Mouse (Mus musculus) heart, embryonic 13.5 days (tissue): ENCODE results near the gene Mkks. TPM values are rescaled to one million over a fixed set of nuclear protein-coding genes. Genes with fewer than 3 reads are reported as not detected.
"Not testable (repeated sequence)": the region's sequence is repeated elsewhere in the genome, so short reads cannot be mapped to it uniquely, and the experiment has no call there.

Experiments used
- ATAC-seq: fragments of 200-750 bp; cut with Nextera tagmentation; 2 replicates; pipeline ENCODE4 v1.8.0; 2017; ENCODE audit warnings: moderate TSS enrichment; ENCODE audit not compliant: insufficient number of reproducible peaks, low FRiP score, low TSS enrichment; ENCODE audit errors: extremely low read depth
- H3K27ac ChIP-seq: fragments of 300-500 bp; sonication (generic); replicated peaks from 2 replicates; pipeline ENCODE4 v1.5.1; 2015; ENCODE audit warnings: moderate library complexity, mild to moderate bottlenecking, inconsistent platforms
- H3K27me3 ChIP-seq: fragments of 300-500 bp; sonication (generic); replicated peaks from 2 replicates; pipeline ENCODE4 v1.6.1; 2015; ENCODE audit warnings: mild to moderate bottlenecking, inconsistent platforms
- H3K36me3 ChIP-seq: fragments of 300-500 bp; sonication (generic); 2 replicates; pipeline ENCODE4 v1.6.1; 2015; ENCODE audit warnings: mild to moderate bottlenecking, inconsistent platforms
- H3K4me1 ChIP-seq: fragments of 300-500 bp; sonication (generic); 2 replicates; pipeline ENCODE4 v1.6.1; 2015; ENCODE audit warnings: inconsistent platforms
- H3K4me2 ChIP-seq: fragments of 300-500 bp; sonication (generic); 2 replicates; pipeline ENCODE4 v1.6.1; 2015; ENCODE audit warnings: inconsistent platforms, mild to moderate bottlenecking, moderate library complexity
- H3K4me3 ChIP-seq: fragments of 300-500 bp; sonication (generic); 2 replicates; pipeline ENCODE4 v1.5.1; 2015; ENCODE audit warnings: moderate library complexity, mild to moderate bottlenecking, inconsistent platforms
- H3K9ac ChIP-seq: fragments of 300-500 bp; sonication (generic); 2 replicates; pipeline ENCODE4 v1.6.1; 2015; ENCODE audit warnings: inconsistent platforms, mild to moderate bottlenecking, moderate library complexity
- H3K9me3 ChIP-seq: fragments of 300-500 bp; sonication (generic); 2 replicates; pipeline ENCODE4 v1.6.1; 2016; ENCODE audit warnings: inconsistent platforms
- WGBS: fragments of 180-500 bp; shearing (Covaris S2); methylation state at CpG from one replicate; pipeline ENCODE4 v1.1.7; 2015; ENCODE audit warnings: mixed read lengths; 5-methylcytosine and 5-hydroxymethylcytosine counted together
- polyA plus RNA-seq: library from polyadenylated mRNA; unstranded; fragments of >200 nt; fragmentation: Nextera tagmentation; extraction: Ambion mirVana; gene quantifications from 2 replicates; pipeline ENCODE4 v1.2.1, GENCODE M21; 2015

Gene Mkks
- polyA plus RNA-seq, 1 experiment from 2014 or later = 19.5 TPM

DNA sequence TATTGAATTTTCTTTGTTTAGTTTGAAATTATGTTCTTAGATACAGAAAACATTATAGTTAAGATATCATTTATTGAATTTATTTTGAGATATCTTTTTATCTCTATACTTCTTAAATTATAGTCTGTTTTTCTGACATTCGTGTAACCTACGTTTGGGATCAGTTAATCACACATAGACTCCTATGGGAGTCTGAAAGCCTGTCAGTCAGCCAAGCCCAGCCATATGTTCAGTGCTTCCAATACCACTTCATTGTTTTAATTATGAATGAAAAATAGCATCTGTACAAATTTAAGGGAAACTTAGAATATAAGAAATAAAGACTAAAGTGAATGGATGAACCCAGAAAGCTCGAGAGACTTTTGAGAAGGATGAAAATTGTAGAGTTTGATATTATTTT is 17.4 kb upstream of the Mkks start:
- Histone ChIP-seq H3K9ac (no peak overlapping the region), H3K36me3 (peaks cover 12% of the 10 kb centered on the region), H3K27me3 (no peaks in the 10 kb centered on the region), H3K9me3 (no peaks in the 10 kb centered on the region), H3K4me3 (no peak overlapping the region), H3K4me1 (peaks cover 15% of the 10 kb centered on the region), H3K27ac (no peak overlapping the region), H3K4me2 (no peak overlapping the region)
- WGBS = 72% methylated on average over 3 of the region's 3 CpGs
- ATAC-seq = no peak

DNA sequence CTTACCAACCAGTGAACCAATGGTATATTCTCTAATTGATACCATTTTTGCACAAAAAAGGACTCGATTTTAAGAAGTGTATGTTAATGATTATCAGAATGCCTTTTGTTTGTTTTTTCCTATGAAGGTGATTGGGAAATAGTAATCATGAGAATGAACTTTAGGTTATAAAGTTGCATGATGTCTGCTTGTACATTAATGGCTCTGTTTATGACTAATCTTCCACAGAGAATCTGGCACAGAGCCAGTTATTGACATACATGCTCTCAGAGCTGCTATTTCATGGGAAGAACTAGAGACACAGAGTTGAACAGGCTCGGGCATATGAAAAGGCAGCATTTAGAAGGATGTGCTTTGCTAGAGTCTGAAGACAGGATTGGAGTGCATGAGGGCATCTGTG is 4.9 kb upstream of the Mkks start:
- Histone ChIP-seq H3K9me3 (no peaks in the 10 kb centered on the region), H3K27me3 (no peaks in the 10 kb centered on the region), H3K36me3 (no peaks in the 10 kb centered on the region), H3K4me3 (no peak overlapping the region), H3K4me1 (peaks cover 9% of the 10 kb centered on the region), H3K9ac (no peak overlapping the region), H3K27ac (no peak overlapping the region), H3K4me2 (no peak overlapping the region)
- WGBS = 75% methylated on average over 2 of the region's 2 CpGs
- ATAC-seq = no peak

DNA sequence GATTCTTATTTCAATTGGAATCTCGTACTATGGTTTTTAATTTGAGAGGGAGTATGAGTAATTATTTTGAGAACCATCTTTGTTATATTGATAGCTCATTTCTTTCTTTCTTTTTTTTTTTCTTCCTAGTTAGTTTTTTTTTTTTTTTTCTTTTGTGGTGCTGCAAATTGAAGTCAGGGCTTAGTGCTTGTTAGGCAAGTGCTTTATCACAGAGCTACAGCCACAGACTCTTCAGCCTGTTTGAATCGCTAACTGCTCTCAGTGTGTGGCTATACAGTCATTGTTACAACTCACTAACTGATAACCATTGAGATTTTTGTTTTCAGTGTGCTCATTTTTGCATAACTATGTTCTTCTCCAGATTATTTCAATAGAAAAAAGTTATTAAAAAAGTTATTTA is 3.3 kb upstream of the Mkks start:
- Histone ChIP-seq H3K27me3 (no peaks in the 10 kb centered on the region), H3K4me2 (no peak overlapping the region), H3K9me3 (no peaks in the 10 kb centered on the region), H3K36me3 (no peaks in the 10 kb centered on the region), H3K4me3 (no peak overlapping the region), H3K9ac (no peak overlapping the region), H3K4me1 (peaks cover 17% of the 10 kb centered on the region), H3K27ac (no peak overlapping the region)
- no peak for ATAC-seq
- 76% methylated on average over 2 of the region's 2 CpGs for WGBS

DNA sequence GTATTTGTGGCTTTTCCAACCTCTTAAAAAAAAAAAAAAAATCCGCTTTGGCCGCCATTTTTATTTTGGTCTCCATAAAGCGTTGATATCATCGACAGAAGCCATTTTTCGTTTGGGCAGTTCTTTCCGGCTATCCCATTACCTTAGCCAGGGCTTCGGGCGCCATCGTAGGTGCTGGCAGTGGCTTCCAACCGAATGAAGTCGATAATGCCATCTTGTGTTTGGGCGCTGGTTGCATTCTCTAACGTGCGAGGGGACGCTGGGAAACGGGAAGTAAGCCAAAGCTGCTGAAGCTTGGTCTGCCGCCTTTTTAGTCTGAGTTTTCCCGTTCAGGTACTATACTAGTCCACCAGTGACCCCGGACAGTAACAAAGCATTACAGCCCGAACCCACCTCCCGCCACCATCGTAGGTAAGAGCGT is 772 bp upstream of the Mkks start:
- peak overlapping the region; percentile 96 for H3K27ac ChIP-seq
- H3K27me3 ChIP-seq = no peaks in the 10 kb centered on the region
- peak overlapping the region; percentile 68 for H3K4me2 ChIP-seq
- ATAC-seq = peak; percentile 44; the same call in 1 of the 2 replicates
- WGBS = under 1% methylated on average over 23 of the region's 23 CpGs
- H3K4me1 ChIP-seq = peaks cover 30% of the 10 kb centered on the region
- H3K9ac ChIP-seq = peak overlapping the region; percentile 82
- no peaks in the 10 kb centered on the region for H3K36me3 ChIP-seq
- H3K4me3 ChIP-seq = peak overlapping the region; percentile 88
- H3K9me3 ChIP-seq = no peaks in the 10 kb centered on the region

DNA sequence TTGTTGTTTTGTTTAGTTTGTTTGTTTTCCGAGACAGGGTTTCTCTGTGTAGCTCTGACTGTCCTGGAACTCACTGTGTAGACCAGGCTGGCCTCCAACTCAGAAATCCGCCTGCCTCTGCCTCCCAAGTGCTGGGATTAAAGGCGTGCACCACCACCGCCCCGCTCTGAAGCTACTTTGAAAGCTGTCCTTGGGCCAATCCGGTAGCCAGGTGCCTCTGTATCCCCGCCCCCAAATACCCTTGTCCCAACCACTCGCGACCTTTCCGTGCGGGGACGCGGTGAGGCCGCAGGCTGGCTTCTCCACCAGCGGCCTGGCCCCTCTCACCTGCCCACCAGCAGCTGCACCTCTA is 497 bp downstream of the Mkks start:
- H3K9ac ChIP-seq = peak overlapping the region; percentile 90
- not testable (repeated sequence) for H3K27me3 ChIP-seq

DNA sequence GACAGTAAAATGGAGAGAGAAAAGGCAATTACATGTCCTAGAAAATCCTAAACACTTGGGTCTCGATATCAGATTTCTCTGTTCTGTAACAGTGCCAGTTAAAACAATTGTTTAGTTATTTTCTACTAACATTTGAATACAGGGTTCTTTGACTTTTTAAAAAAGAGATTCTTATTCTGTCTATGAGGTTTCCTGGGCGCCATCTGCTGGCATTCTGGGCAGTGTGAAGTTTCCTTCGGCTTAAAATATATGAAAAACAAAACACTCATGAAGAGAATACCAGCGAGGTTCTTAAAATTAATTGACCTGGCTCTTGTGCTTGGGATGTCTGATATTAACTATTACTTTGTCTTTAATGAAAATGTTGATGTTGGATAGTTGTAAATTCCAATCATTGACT is 4.3 kb downstream of the Mkks start:
- Histone ChIP-seq H3K4me1 (peaks cover 21% of the 10 kb centered on the region), H3K27ac (no peak overlapping the region), H3K4me3 (no peak overlapping the region), H3K9ac (no peak overlapping the region), H3K27me3 (no peaks in the 10 kb centered on the region), H3K9me3 (no peaks in the 10 kb centered on the region), H3K4me2 (no peak overlapping the region), H3K36me3 (peaks cover 34% of the 10 kb centered on the region)
- 68% methylated on average over 4 of the region's 4 CpGs for WGBS
- no peak for ATAC-seq

More for the DNA sequence above, 497 bp downstream of the Mkks start:
- H3K4me2 ChIP-seq = peak overlapping the region; percentile 68
- peak; percentile 65 for ATAC-seq
- H3K4me3 ChIP-seq = peak overlapping the region; percentile 88
- H3K36me3 ChIP-seq, H3K9me3 ChIP-seq: not testable (repeated sequence)
- WGBS = 6% methylated on average over 15 of the region's 15 CpGs
- H3K27ac ChIP-seq = peak overlapping the region; percentile 96
- peaks cover 30% of the 10 kb centered on the region for H3K4me1 ChIP-seq

DNA sequence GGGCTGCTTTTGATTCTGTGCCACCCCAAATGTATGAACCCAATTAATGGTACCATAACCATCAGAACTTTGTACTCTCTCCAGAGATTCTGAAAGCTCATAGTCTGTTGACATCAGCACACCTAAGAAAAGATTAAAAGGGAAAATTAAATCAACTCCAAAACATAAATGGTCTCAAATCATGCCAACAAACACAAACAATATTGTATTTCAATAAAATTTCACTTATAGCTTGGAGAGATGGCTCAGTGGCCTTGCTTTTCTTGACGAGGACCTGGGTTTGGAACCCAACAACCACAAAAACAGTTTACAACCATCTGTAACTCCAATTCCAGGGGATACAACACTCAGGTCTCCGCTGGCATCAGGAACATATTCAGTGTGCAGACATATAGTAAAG is 5.6 kb downstream of the Mkks start, which contains the start of gene AL731706.2:
Gene AL731706.2 (minus strand): TSS at position 101 of the 400 bp plus-strand sequence.
- no peak within 1 kb of the TSS for H3K27ac ChIP-seq
- H3K36me3 ChIP-seq = peaks cover 47% of the 10 kb centered on the region
- no peak within 1 kb of the TSS for H3K4me3 ChIP-seq
- H3K27me3 ChIP-seq = no peaks in the 10 kb centered on the region
- no peaks in the 10 kb centered on the region for H3K9me3 ChIP-seq
- 91% methylated on average over 2 of the region's 2 CpGs for WGBS
- H3K9ac ChIP-seq = no peak within 1 kb of the TSS
- no peak within 1 kb of the TSS for H3K4me2 ChIP-seq
- ATAC-seq = no peak
- H3K4me1 ChIP-seq = peaks cover 21% of the 10 kb centered on the region

DNA sequence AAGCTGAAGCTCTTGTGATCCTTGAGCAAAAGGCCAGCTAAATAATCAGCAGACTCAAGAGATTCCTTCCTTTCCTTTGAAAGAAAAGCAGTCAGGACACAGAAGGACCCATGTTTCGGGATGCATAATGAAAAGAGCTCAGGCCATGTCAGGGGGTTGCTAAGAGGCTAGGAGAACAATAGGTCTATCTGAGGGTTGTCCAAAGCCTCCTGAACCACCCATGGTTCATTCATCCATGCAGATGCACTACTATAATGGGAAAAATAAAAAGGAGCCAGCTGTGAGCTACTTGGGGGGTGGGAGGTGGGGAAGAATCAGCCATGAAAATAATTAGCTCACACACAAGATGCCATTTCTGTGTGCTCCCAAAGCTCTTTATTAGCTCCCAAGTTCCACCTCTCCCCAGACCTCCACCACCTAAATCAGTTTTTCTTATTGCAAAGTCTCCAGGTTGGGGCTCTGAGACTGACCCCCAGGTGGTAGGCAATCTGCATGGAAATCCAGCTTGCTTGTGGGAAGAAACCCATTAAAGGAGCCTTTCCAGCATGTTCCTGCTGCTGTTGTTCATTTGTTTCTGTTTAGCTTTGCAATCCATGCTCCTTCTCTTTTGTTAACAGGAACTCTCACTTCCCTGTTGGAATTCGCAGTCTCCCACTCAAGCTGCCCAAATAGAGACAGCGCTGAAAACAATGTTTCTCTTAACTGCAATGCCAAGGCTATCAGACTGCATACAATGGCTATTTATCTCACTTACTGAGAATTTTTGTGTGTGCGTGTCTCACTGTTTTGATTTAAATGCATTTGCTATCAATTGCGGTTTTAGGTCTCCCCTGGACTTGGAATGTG is 36.4 kb downstream of the Mkks start:
- ATAC-seq = no peak
- Histone ChIP-seq H3K4me3 (no peak overlapping the region), H3K9me3 (no peaks in the 10 kb centered on the region), H3K9ac (no peak overlapping the region), H3K36me3 (no peaks in the 10 kb centered on the region), H3K27ac (no peak overlapping the region), H3K4me2 (no peak overlapping the region), H3K4me1 (0 out of 2 replicates have a peak, but pooled peaks cover 2% of the 10 kb centered on the region), H3K27me3 (no peaks in the 10 kb centered on the region)
- WGBS = 54% methylated on average over 5 of the region's 5 CpGs

DNA sequence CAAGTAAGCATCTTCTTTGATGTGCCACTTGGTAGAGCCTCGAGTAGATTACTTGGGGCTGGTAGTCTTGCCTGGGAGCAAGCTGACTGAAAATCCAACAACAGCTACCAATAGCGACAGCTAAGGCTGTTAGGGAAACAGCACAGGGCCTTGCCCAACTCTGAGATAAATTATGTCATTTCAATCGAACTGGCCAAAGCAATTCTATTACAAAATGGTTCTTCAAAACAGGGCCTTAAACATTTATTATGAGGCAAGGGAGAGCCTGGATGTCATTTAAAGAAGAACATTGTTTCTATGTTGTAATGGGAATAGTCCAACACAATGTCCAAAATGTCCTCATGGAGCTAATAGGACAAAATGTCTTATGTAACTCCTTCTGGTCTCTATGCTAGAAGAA is 40.8 kb downstream of the Mkks start:
- Histone ChIP-seq H3K4me3 (no peak overlapping the region), H3K36me3 (no peaks in the 10 kb centered on the region), H3K9me3 (0 out of 2 replicates have a peak, but pooled peaks cover 1% of the 10 kb centered on the region), H3K4me1 (0 out of 2 replicates have a peak, but pooled peaks cover 2% of the 10 kb centered on the region), H3K27ac (no peak overlapping the region), H3K9ac (no peak overlapping the region), H3K4me2 (no peak overlapping the region), H3K27me3 (no peaks in the 10 kb centered on the region)
- ATAC-seq = no peak
- WGBS = 51% methylated on average over 3 of the region's 3 CpGs

DNA sequence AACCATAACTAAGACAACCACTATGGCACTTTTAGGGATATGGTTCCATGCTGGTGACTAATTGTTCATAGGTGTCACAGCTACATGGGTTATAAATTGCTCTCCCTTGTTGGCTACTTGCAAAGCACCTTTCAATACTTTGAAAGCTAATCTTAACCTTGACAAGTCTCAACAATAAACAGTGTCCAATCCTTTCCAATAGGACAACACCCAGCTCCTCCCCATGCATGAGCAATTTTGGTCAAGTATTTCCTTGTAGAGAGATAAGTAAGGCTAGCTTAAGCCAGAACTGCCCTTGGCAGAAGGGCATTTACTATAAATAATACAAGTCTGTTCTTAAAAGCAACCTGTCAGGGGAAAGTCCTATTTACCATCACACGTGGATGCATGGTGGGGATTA is 53.2 kb downstream of the Mkks start:
- peaks cover 25% of the 10 kb centered on the region for H3K4me1 ChIP-seq
- H3K9me3 ChIP-seq = no peaks in the 10 kb centered on the region
- no peak overlapping the region for H3K4me2 ChIP-seq
- no peak overlapping the region for H3K4me3 ChIP-seq
- ATAC-seq = no peak
- no peaks in the 10 kb centered on the region for H3K36me3 ChIP-seq
- WGBS = 21% methylated on average over 1 of the region's 1 CpGs
- no peak overlapping the region for H3K9ac ChIP-seq
- H3K27me3 ChIP-seq = no peaks in the 10 kb centered on the region
- H3K27ac ChIP-seq = no peak overlapping the region; the same call in 1 of the 2 replicates

DNA sequence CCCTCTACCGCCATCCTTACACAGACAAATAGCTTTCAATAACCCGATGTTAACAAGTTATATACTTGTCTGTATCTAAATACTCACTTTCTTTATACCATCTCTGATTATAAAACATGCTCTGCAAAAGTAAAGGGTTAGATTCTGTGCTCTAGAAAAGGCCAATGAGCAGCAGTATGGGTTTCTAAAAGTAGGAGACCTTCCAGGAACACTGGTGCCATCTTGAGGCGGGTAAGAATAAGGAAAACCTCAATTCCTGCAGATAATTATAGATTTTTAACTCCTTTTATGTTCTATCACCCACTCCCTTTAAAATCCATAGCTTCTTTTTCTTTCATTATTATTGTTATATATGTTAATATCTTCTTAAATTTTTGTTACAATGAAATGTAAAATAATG is 55.3 kb downstream of the Mkks start:
- H3K9me3 ChIP-seq = no peaks in the 10 kb centered on the region
- H3K9ac ChIP-seq = no peak overlapping the region
- 57% methylated on average over 3 of the region's 3 CpGs for WGBS
- no peak for ATAC-seq
- no peaks in the 10 kb centered on the region for H3K36me3 ChIP-seq
- H3K27me3 ChIP-seq = no peaks in the 10 kb centered on the region
- no peak overlapping the region for H3K4me2 ChIP-seq
- H3K4me3 ChIP-seq = no peak overlapping the region
- H3K4me1 ChIP-seq = peaks cover 29% of the 10 kb centered on the region
- no peak overlapping the region for H3K27ac ChIP-seq

DNA sequence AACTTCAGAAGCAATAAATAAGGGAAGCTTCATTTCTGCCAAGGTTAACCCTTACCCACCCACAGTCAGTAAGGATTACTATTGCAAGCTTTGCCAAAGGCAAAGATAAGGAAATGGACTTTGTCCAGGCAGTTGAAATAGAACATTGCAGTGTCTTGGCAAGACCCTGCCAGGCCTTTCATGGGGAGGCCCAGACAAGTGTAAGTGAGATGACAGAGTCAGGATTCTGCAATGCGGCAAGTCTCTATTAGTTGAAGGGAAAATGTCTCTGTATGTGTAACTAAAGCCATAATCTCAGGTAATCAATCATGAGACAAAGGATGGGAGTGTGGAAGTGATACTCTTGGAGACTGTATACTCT is 56.5 kb downstream of the Mkks start:
- no peak overlapping the region for H3K4me2 ChIP-seq
- H3K27me3 ChIP-seq = no peaks in the 10 kb centered on the region
- peaks cover 29% of the 10 kb centered on the region for H3K4me1 ChIP-seq
- H3K9ac ChIP-seq = no peak overlapping the region
- no peak for ATAC-seq
- H3K27ac ChIP-seq = 0 out of 2 replicates have a peak overlapping the region, but pooled peaks have one; percentile 3
- no peaks in the 10 kb centered on the region for H3K9me3 ChIP-seq
- H3K36me3 ChIP-seq = no peaks in the 10 kb centered on the region
- 58% methylated on average over 1 of the region's 1 CpGs for WGBS
- no peak overlapping the region for H3K4me3 ChIP-seq
